Mouse (Mus musculus) embryonic facial prominence, embryonic 11.5 days (tissue): ENCODE measurements around the gene Adam33. TPM values are rescaled to one million over a fixed set of nuclear protein-coding genes. Genes with fewer than 3 reads are reported as not detected.

Source experiments
- ATAC-seq: fragments of 200-750 bp; cut with Nextera tagmentation; replicated peaks from 2 replicates; pipeline ENCODE4 v1.8.0; 2017; ENCODE audit warnings: low read depth; ENCODE audit not compliant: insufficient number of reproducible peaks, low FRiP score, low TSS enrichment
- DNase-seq: peaks from one replicate; pipeline ENCODE4 v3.0.0-alpha.2; 2015; ENCODE audit warnings: low spot score
- H3K27ac ChIP-seq: fragments of 300-500 bp; sonication (generic); replicated peaks from 2 replicates; pipeline ENCODE4 v1.5.1; 2014; ENCODE audit warnings: mild to moderate bottlenecking, low read depth, low read length, control low read depth
- H3K27me3 ChIP-seq: fragments of 300-500 bp; sonication (generic); 2 replicates; pipeline ENCODE4 v1.6.1; 2014; ENCODE audit warnings: mild to moderate bottlenecking, low read length, moderate library complexity, mixed read lengths; ENCODE audit not compliant: control insufficient read depth, insufficient read depth
- H3K36me3 ChIP-seq: fragments of 300-500 bp; sonication (generic); replicated peaks from 2 replicates; pipeline ENCODE4 v1.6.1; 2014; ENCODE audit warnings: low read depth, mild to moderate bottlenecking, low read length, moderate library complexity, mixed read lengths; ENCODE audit not compliant: control insufficient read depth, insufficient read depth
- H3K4me1 ChIP-seq: fragments of 300-500 bp; sonication (generic); 2 replicates; pipeline ENCODE4 v1.6.1; 2014; ENCODE audit warnings: low read length, mixed read lengths; ENCODE audit not compliant: control insufficient read depth, insufficient read depth
- H3K4me2 ChIP-seq: fragments of 300-500 bp; sonication (generic); 2 replicates; pipeline ENCODE4 v1.6.1; 2014; ENCODE audit warnings: low read depth, mild to moderate bottlenecking, control low read depth, low read length, moderate library complexity
- H3K4me3 ChIP-seq: fragments of 300-500 bp; sonication (generic); 2 replicates; pipeline ENCODE4 v1.5.1; 2014; ENCODE audit warnings: low read depth, low read length, control low read depth
- H3K9ac ChIP-seq: fragments of 300-500 bp; sonication (generic); replicated peaks from 2 replicates; pipeline ENCODE4 v1.6.1; 2014; ENCODE audit warnings: mild to moderate bottlenecking, control low read depth, low read length
- H3K9me3 ChIP-seq: fragments of 300-500 bp; sonication (generic); replicated peaks from 2 replicates; pipeline ENCODE4 v1.6.1; 2016; ENCODE audit warnings: mild to moderate bottlenecking, low read length, inconsistent platforms, mixed read lengths; ENCODE audit not compliant: control insufficient read depth
- WGBS: fragments of 180-500 bp; shearing (Covaris S2); extraction: QIAGEN DNeasy Blood & Tissue Kit; methylation state at CpG from one replicate; pipeline ENCODE4 v1.1.7; 2014; 5-methylcytosine and 5-hydroxymethylcytosine counted together
- polyA plus RNA-seq: library from polyadenylated mRNA; unstranded; fragments of >200 nt; fragmentation: Nextera tagmentation; extraction: Ambion mirVana; gene quantifications from 2 replicates; pipeline ENCODE4 v1.2.1, GENCODE M21; 2014

The Adam33 gene
- polyA plus RNA-seq, 1 experiment from 2014 or later = 0.80 TPM

GRCm38 (mm10) chr2:131067481-131067880, 3.9 kb upstream of the Adam33 start:
- no peak overlapping the region for H3K9ac ChIP-seq
- DNase-seq (no peak), ATAC-seq (no peak)
- H3K27me3 ChIP-seq = peaks cover 10% of the 10 kb centered on the region
- 78% methylated on average over 6 of the region's 6 CpGs for WGBS
- H3K36me3 ChIP-seq = no peaks in the 10 kb centered on the region
- peaks cover 4% of the 10 kb centered on the region; the same call in 1 of the 2 replicates for H3K4me1 ChIP-seq
- H3K27ac ChIP-seq = no peak overlapping the region
- H3K9me3 ChIP-seq = no peaks in the 10 kb centered on the region
- no peak overlapping the region for H3K4me2 ChIP-seq
- H3K4me3 ChIP-seq = no peak overlapping the region

- DNase-seq (no peak), ATAC-seq (no peak)
- Histone ChIP-seq H3K36me3 (no peaks in the 10 kb centered on the region), H3K27me3 (peaks cover 10% of the 10 kb centered on the region), H3K9ac (no peak overlapping the region), H3K9me3 (no peaks in the 10 kb centered on the region), H3K27ac (no peak overlapping the region), H3K4me1 (peaks cover 4% of the 10 kb centered on the region; the same call in 1 of the 2 replicates), H3K4me3 (no peak overlapping the region), H3K4me2 (no peak overlapping the region)
- WGBS = 69% methylated on average over 9 of the region's 9 CpGs
These were observed 2.7 kb upstream of the Adam33 start for GRCm38 (mm10) chr2:131066342-131066741.

DNA sequence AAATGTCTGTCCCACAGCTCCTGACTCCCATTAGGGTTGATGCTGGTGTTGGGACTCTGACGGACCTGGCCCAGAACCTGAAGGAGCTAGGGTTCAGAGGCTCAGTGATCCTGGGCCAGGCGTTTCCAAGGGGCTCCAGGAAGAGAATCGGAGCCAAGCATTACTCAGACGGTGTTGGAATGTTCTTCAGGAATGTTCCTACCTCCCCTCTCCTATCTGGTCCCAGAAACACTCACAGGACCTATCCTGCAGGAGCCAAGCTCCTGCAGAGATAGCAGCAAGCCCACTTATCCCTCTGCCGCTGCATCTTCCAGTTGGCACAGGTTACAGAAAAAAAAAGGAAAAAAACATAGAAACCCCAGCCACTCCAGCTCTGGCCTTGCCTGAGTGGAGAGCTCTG, 2.0 kb downstream of the Adam33 start:
- no peaks in the 10 kb centered on the region for H3K9me3 ChIP-seq
- ATAC-seq = no peak
- no peak overlapping the region for H3K9ac ChIP-seq
- peaks cover 10% of the 10 kb centered on the region for H3K27me3 ChIP-seq
- 76% methylated on average over 5 of the region's 5 CpGs for WGBS
- peaks cover 6% of the 10 kb centered on the region for H3K4me1 ChIP-seq
- H3K36me3 ChIP-seq = no peaks in the 10 kb centered on the region
- DNase-seq = no peak
- no peak overlapping the region for H3K27ac ChIP-seq
- no peak overlapping the region for H3K4me3 ChIP-seq
- no peak overlapping the region for H3K4me2 ChIP-seq

DNA sequence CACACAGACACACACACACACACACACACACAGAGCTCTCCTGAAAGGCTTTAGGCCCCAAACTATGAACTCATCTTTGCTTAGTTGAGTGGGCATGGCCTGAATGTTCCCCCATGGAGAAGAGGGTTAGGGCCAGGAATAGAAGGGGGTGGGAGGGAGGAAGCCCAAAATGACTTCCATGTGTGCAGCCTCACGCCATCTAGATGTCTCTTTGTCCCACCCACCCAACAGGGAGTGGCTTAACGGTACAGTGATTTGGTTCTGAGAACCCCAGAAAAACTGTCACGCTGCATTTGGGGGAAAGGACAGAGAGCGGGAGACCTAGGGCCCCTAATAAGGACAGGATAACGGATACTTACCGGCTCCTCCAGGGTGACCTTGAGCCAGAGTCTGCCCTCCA, 2.8 kb downstream of the Adam33 start:
- H3K9ac ChIP-seq = 0 out of 2 replicates have a peak overlapping the region, but pooled peaks have one; percentile 22
- ATAC-seq = no peak
- peaks cover 6% of the 10 kb centered on the region for H3K4me1 ChIP-seq
- no peaks in the 10 kb centered on the region for H3K9me3 ChIP-seq
- WGBS = 27% methylated on average over 6 of the region's 6 CpGs
- H3K4me2 ChIP-seq = peak overlapping the region; percentile 13; the same call in 1 of the 2 replicates
- H3K27ac ChIP-seq = no peak overlapping the region
- H3K4me3 ChIP-seq = no peak overlapping the region
- H3K36me3 ChIP-seq = no peaks in the 10 kb centered on the region
- H3K27me3 ChIP-seq = peaks cover 16% of the 10 kb centered on the region
- peak; percentile 80 for DNase-seq

GRCm38 (mm10) chr2:131059781-131060540, 3.7 kb downstream of the Adam33 start:
- Histone ChIP-seq H3K4me3 (no peak overlapping the region), H3K4me2 (no peak overlapping the region), H3K27me3 (peaks cover 24% of the 10 kb centered on the region), H3K9me3 (no peaks in the 10 kb centered on the region), H3K36me3 (no peaks in the 10 kb centered on the region), H3K9ac (no peak overlapping the region), H3K27ac (no peak overlapping the region), H3K4me1 (peaks cover 6% of the 10 kb centered on the region)
- DNase-seq (no peak), ATAC-seq (no peak)
- WGBS = 64% methylated on average over 9 of the region's 9 CpGs

- 78% methylated on average over 1 of the region's 1 CpGs for WGBS
- no peak for DNase-seq
- Histone ChIP-seq H3K9ac (no peak overlapping the region), H3K27ac (no peak overlapping the region), H3K9me3 (no peaks in the 10 kb centered on the region), H3K27me3 (peaks cover 30% of the 10 kb centered on the region), H3K4me1 (peaks cover 6% of the 10 kb centered on the region), H3K4me2 (no peak overlapping the region), H3K36me3 (no peaks in the 10 kb centered on the region), H3K4me3 (no peak overlapping the region)
- ATAC-seq = no peak
These were observed 4.2 kb downstream of the Adam33 start for GRCm38 (mm10) chr2:131059377-131059776.

GRCm38 (mm10) chr2:131058672-131059071, 4.9 kb downstream of the Adam33 start:
- Histone ChIP-seq H3K36me3 (no peaks in the 10 kb centered on the region), H3K9ac (no peak overlapping the region), H3K27me3 (peaks cover 34% of the 10 kb centered on the region), H3K9me3 (no peaks in the 10 kb centered on the region), H3K27ac (no peak overlapping the region), H3K4me1 (peaks cover 6% of the 10 kb centered on the region), H3K4me3 (no peak overlapping the region), H3K4me2 (no peak overlapping the region)
- 94% methylated on average over 8 of the region's 8 CpGs for WGBS
- no peak for ATAC-seq
- no peak for DNase-seq

GRCm38 (mm10) chr2:131056191-131056590, 7.4 kb downstream of the Adam33 start:
- H3K4me3 ChIP-seq = no peak overlapping the region
- no peak overlapping the region for H3K9ac ChIP-seq
- H3K9me3 ChIP-seq = no peaks in the 10 kb centered on the region
- H3K36me3 ChIP-seq = no peaks in the 10 kb centered on the region
- H3K4me1 ChIP-seq = peaks cover 2% of the 10 kb centered on the region
- no peak for ATAC-seq
- H3K4me2 ChIP-seq = peak overlapping the region; percentile 11; the same call in 1 of the 2 replicates
- 4% methylated on average over 10 of the region's 10 CpGs for WGBS
- DNase-seq = peak; percentile 67
- H3K27me3 ChIP-seq = peaks cover 41% of the 10 kb centered on the region
- no peak overlapping the region for H3K27ac ChIP-seq
